Mouse (Mus musculus): Measurements from ENCODE around the gene Calr.

DNA sequence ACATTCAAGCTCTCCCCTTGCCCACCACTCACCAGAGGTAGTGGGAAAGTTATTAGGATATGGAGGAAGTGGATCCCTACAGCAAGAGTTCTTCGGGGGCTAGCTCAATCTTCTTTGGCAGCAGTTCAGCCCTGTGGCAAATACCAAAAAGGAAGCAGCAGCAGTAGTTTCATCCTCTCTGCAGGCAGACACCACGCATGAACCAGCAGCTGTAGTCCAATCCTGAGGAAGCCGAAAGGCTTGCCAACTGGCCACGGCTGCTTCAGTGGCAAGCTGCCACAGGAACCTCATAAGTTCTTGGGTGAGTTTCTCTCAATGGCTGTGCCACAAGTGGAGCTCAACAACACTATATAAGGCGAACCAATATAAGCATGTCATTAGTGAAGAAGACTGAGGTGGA lies 49.2 kb upstream of the Calr start:
- TF ChIP-seq POLR2A (IDR thresholded peaks at IDR 0.05; ENCODE audit: borderline replicate concordance, low read depth, low read length) (no peak), CTCF (IDR thresholded peaks at IDR 0.05; ENCODE audit: low read depth, low read length) (no peak)

Measured in bone marrow macrophage, adult 2 months (primary cell).